9 mouse cellular contexts compared by ENCODE assay signal in genomic region chr9:69439805-69440357, GRCm38 (mm10). TPM values are rescaled to one million over a fixed set of nuclear protein-coding genes. Genes with fewer than 3 reads are reported as not detected.
DNase-seq lines count a peak whose midpoint lies in the region; TF ChIP-seq lines count a peak whose summit lies in the region.
"Had no signal": no experiment of that assay in that cellular context is flagged by ENCODE, and none has a peak within 500 bp of the region (broad histone marks: within the 10 kb centered on the region; RNA-seq: fewer than 3 reads in every experiment).

No protein-coding gene starts in this region.

- TF ChIP-seq POLR2A in bone marrow macrophage, adult 2 months (IDR thresholded peaks at IDR 0.05; ENCODE audit: borderline replicate concordance, low read depth, low read length), result no peak
- no peak for TF ChIP-seq POLR2A in kidney, adult 2 months (IDR thresholded peaks at IDR 0.05; ENCODE audit: low read depth, low read length)

- DNase-seq in gastrocnemius, adult 18-20 months (ENCODE audit: low spot score), result peak; percentile 21
- no peak for DNase-seq in gastrocnemius, postnatal 4 days (ENCODE audit: low spot score in 2 of 2)
- DNase-seq in kidney, adult 2 months, result peak; percentile 70
- peak; percentile 69 for DNase-seq in lung, postnatal 25 days (ENCODE audit: low spot score)
- DNase-seq in left cerebral cortex, postnatal 25 days (ENCODE audit: low spot score in 2 of 2), result no peak
- no peak for DNase-seq in B cell, adult 2 months
- DNase-seq in ovary, postnatal 36 days (ENCODE audit: low spot score), result no peak

- WGBS in kidney, adult 2 months, result 14% methylated on average over 7 of the region's 7 CpGs

- H3K4me3 ChIP-seq in bone marrow macrophage, adult 2 months (ENCODE audit: insufficient read depth, low read length), result peak overlapping the region; percentile 46
- no peak overlapping the region for H3K4me3 ChIP-seq in kidney, adult 2 months (ENCODE audit: insufficient read depth, low read depth, low read length)
- H3K4me3 ChIP-seq: heart, adult 2 months had no signal

- no peak for TF ChIP-seq CTCF in bone marrow macrophage, adult 2 months (IDR thresholded peaks at IDR 0.05; ENCODE audit: low read depth, low read length)
- no peak; the same call in 1 of the 2 replicates for TF ChIP-seq CTCF in kidney, adult 2 months (conservative IDR thresholded peaks at IDR 0.05; ENCODE audit: insufficient read depth, insufficient read length, low read depth, low read length)

- intact Hi-C loops in left cerebral cortex, postnatal 25 days (cut with DNase I), result no loop called here

- peak overlapping the region; percentile 80 for H3K27ac ChIP-seq in bone marrow macrophage, adult 2 months (ENCODE audit: insufficient read depth, low read depth, low read length)
- 0 out of 2 replicates have a peak overlapping the region, but pooled peaks have one; percentile 63 for H3K27ac ChIP-seq in kidney, adult 2 months (ENCODE audit: insufficient read depth, low read depth, low read length)
- H3K27ac ChIP-seq: heart, adult 2 months had no signal

- H3K36me3 ChIP-seq in kidney, adult 2 months (ENCODE audit: control insufficient read depth, insufficient read depth, low read length), result no peaks in the 10 kb centered on the region

- peaks cover 44% of the 10 kb centered on the region for H3K4me1 ChIP-seq in bone marrow macrophage, adult 2 months (ENCODE audit: control insufficient read depth, insufficient read depth, low read length)
- peaks cover 9% of the 10 kb centered on the region for H3K4me1 ChIP-seq in kidney, adult 2 months (ENCODE audit: control insufficient read depth, insufficient read depth, low read length)

- H3K27me3 ChIP-seq in kidney, adult 2 months (replicated peaks; ENCODE audit: control insufficient read depth, insufficient read depth, low read length), result no peaks in the 10 kb centered on the region

RNA-seq across cellular contexts. Expression of gene Anxa2, which starts 13.5 kb away (rescaled TPM):
- 10 to 100 TPM; 29.4 to 53.6 TPM for total RNA-seq in gastrocnemius, adult 18-20 months (2021)
- 100 to 1,000 TPM; 342 to 392 TPM for total RNA-seq in gastrocnemius, postnatal 4 days (2021)
- polyA plus RNA-seq in bone marrow macrophage, adult 2 months (2012; ENCODE audit: insufficient read depth, insufficient read length, missing spikeins), result 470 and 511 TPM in 2 replicates
- polyA plus RNA-seq in kidney, adult 2 months (2012; rRNA removed), result 122 and 131 TPM in 2 replicates
- 10 to 100 TPM; 12.5 to 17.5 TPM for total RNA-seq in left cerebral cortex, postnatal 25 days (2021)

RNA-seq across cellular contexts. Expression of gene Ice2, which starts 42.2 kb away (rescaled TPM):
- 1 to 10 TPM; 4.5 to 5.3 TPM for total RNA-seq in gastrocnemius, adult 18-20 months (2021)
- total RNA-seq in gastrocnemius, postnatal 4 days (2021), result 10 to 100 TPM in 1 of 2 experiments, 1 to 10 TPM in 1; 9.5 to 11.1 TPM
- polyA plus RNA-seq in bone marrow macrophage, adult 2 months (2012; ENCODE audit: insufficient read depth, insufficient read length, missing spikeins), result 10.1 and 12.1 TPM in 2 replicates
- polyA plus RNA-seq in kidney, adult 2 months (2012; rRNA removed), result 2.9 and 3.5 TPM in 2 replicates
- total RNA-seq in left cerebral cortex, postnatal 25 days (2021), result 10 to 100 TPM in 1 of 2 experiments, 1 to 10 TPM in 1; 9.6 to 10.3 TPM

Comparison
In these comparisons a context has a peak if more than half of its experiments do, and no peak if none do; other contexts are left out.
1. DNase-seq: peak in gastrocnemius, adult 18-20 months (single experiment), kidney, adult 2 months (single experiment) and lung, postnatal 25 days (single experiment); none in gastrocnemius, postnatal 4 days (0 of 2), left cerebral cortex, postnatal 25 days (0 of 2), B cell, adult 2 months (0 of 2) and ovary, postnatal 36 days (single experiment).
2. RNA of gene Anxa2, which starts 13.5 kb away (total RNA-seq): 342 to 392 TPM in gastrocnemius, postnatal 4 days; 29.4 to 53.6 TPM in gastrocnemius, adult 18-20 months and 12.5 to 17.5 TPM in left cerebral cortex, postnatal 25 days; every median in the first group is over 4 times any median in the second.